Mouse (Mus musculus): ENCODE data around the gene Il9. TPM values are rescaled to one million over a fixed set of nuclear protein-coding genes. Genes with fewer than 3 reads are reported as not detected.

Il9 gene
- polyA plus RNA-seq, 1 experiment from 2014 or later, result not detected

GRCm38 (mm10) chr13:56463750-56464149, 18.3 kb downstream of the Il9 start:
- peaks cover 18% of the 10 kb centered on the region for H3K4me1 ChIP-seq (replicated peaks)
- WGBS, result 82% methylated on average over 6 of the region's 6 CpGs
- H3K9me3 ChIP-seq, result no peaks in the 10 kb centered on the region
- H3K27me3 ChIP-seq (ENCODE audit: insufficient read depth, poor library complexity, severe bottlenecking), result no peaks in the 10 kb centered on the region
- no peaks in the 10 kb centered on the region for H3K36me3 ChIP-seq
- H3K4me3 ChIP-seq, result no peak overlapping the region
- DNase-seq (ENCODE audit: low spot score), result no peak
- no peak overlapping the region for H3K27ac ChIP-seq

- peaks cover 18% of the 10 kb centered on the region for H3K4me1 ChIP-seq (replicated peaks)
- no peak for DNase-seq (ENCODE audit: low spot score)
- no peaks in the 10 kb centered on the region for H3K36me3 ChIP-seq
- H3K27ac ChIP-seq, result no peak overlapping the region
- H3K27me3 ChIP-seq (ENCODE audit: insufficient read depth, poor library complexity, severe bottlenecking), result no peaks in the 10 kb centered on the region
- H3K9me3 ChIP-seq, result no peaks in the 10 kb centered on the region
- 93% methylated on average over 7 of the region's 7 CpGs for WGBS
- H3K4me3 ChIP-seq, result no peak overlapping the region
These were observed 18.8 kb downstream of the Il9 start for GRCm38 (mm10) chr13:56463261-56463660.

- no peaks in the 10 kb centered on the region for H3K27me3 ChIP-seq (ENCODE audit: insufficient read depth, poor library complexity, severe bottlenecking)
- H3K4me3 ChIP-seq, result no peak overlapping the region
- WGBS, result 95% methylated on average over 4 of the region's 4 CpGs
- no peaks in the 10 kb centered on the region for H3K9me3 ChIP-seq
- no peak for DNase-seq (ENCODE audit: low spot score)
- peaks cover 23% of the 10 kb centered on the region for H3K4me1 ChIP-seq (replicated peaks)
- no peak overlapping the region for H3K27ac ChIP-seq
- no peaks in the 10 kb centered on the region for H3K36me3 ChIP-seq
These were observed 19.3 kb downstream of the Il9 start for GRCm38 (mm10) chr13:56462791-56463190.

GRCm38 (mm10) chr13:56461460-56461859, 20.6 kb downstream of the Il9 start:
- Histone ChIP-seq H3K27me3 (ENCODE audit: insufficient read depth, poor library complexity, severe bottlenecking) (no peaks in the 10 kb centered on the region), H3K27ac (no peak overlapping the region), H3K4me3 (no peak overlapping the region), H3K9me3 (no peaks in the 10 kb centered on the region), H3K36me3 (no peaks in the 10 kb centered on the region), H3K4me1 (replicated peaks) (peaks cover 27% of the 10 kb centered on the region)
- 86% methylated on average over 4 of the region's 4 CpGs for WGBS
- DNase-seq (ENCODE audit: low spot score), result no peak

GRCm38 (mm10) chr13:56458001-56458400, 24.0 kb downstream of the Il9 start:
- WGBS, result 58% methylated on average over 9 of the region's 9 CpGs
- DNase-seq (ENCODE audit: low spot score), result no peak
- H3K4me1 ChIP-seq (replicated peaks), result peaks cover 9% of the 10 kb centered on the region
- H3K9me3 ChIP-seq, result no peaks in the 10 kb centered on the region
- no peaks in the 10 kb centered on the region for H3K27me3 ChIP-seq (ENCODE audit: insufficient read depth, poor library complexity, severe bottlenecking)
- no peaks in the 10 kb centered on the region for H3K36me3 ChIP-seq
- no peak overlapping the region for H3K27ac ChIP-seq
- H3K4me3 ChIP-seq, result no peak overlapping the region

- no peak for DNase-seq (ENCODE audit: low spot score)
- Histone ChIP-seq H3K4me1 (replicated peaks) (no peaks in the 10 kb centered on the region), H3K36me3 (no peaks in the 10 kb centered on the region), H3K4me3 (no peak overlapping the region), H3K9me3 (no peaks in the 10 kb centered on the region), H3K27ac (no peak overlapping the region), H3K27me3 (ENCODE audit: insufficient read depth, poor library complexity, severe bottlenecking) (no peaks in the 10 kb centered on the region)
- 89% methylated on average over 8 of the region's 8 CpGs for WGBS
These were observed 32.0 kb downstream of the Il9 start for GRCm38 (mm10) chr13:56450035-56450434.

- Histone ChIP-seq H3K9me3 (no peaks in the 10 kb centered on the region), H3K27me3 (ENCODE audit: insufficient read depth, poor library complexity, severe bottlenecking) (peaks cover 4% of the 10 kb centered on the region), H3K4me3 (no peak overlapping the region), H3K36me3 (no peaks in the 10 kb centered on the region), H3K27ac (no peak overlapping the region), H3K4me1 (replicated peaks) (no peaks in the 10 kb centered on the region)
- 89% methylated on average over 10 of the region's 10 CpGs for WGBS
- DNase-seq (ENCODE audit: low spot score), result no peak
These were observed 32.6 kb downstream of the Il9 start for GRCm38 (mm10) chr13:56449239-56450030.

- no peaks in the 10 kb centered on the region for H3K9me3 ChIP-seq
- no peak overlapping the region for H3K27ac ChIP-seq
- peaks cover 16% of the 10 kb centered on the region for H3K27me3 ChIP-seq (ENCODE audit: insufficient read depth, poor library complexity, severe bottlenecking)
- H3K4me3 ChIP-seq, result no peak overlapping the region
- DNase-seq (ENCODE audit: low spot score), result no peak
- no peaks in the 10 kb centered on the region; the same call in 1 of the 2 replicates for H3K4me1 ChIP-seq (replicated peaks)
- no peaks in the 10 kb centered on the region for H3K36me3 ChIP-seq
- 86% methylated on average over 6 of the region's 6 CpGs for WGBS
These were observed 37.0 kb downstream of the Il9 start for GRCm38 (mm10) chr13:56444996-56445395.

GRCm38 (mm10) chr13:56444112-56444511, 37.9 kb downstream of the Il9 start:
- H3K9me3 ChIP-seq, result no peaks in the 10 kb centered on the region
- DNase-seq (ENCODE audit: low spot score), result no peak
- H3K27ac ChIP-seq, result no peak overlapping the region
- no peaks in the 10 kb centered on the region for H3K36me3 ChIP-seq
- H3K4me1 ChIP-seq (replicated peaks), result no peaks in the 10 kb centered on the region; the same call in 1 of the 2 replicates
- WGBS, result 88% methylated on average over 3 of the region's 3 CpGs
- H3K4me3 ChIP-seq, result no peak overlapping the region
- peaks cover 25% of the 10 kb centered on the region for H3K27me3 ChIP-seq (ENCODE audit: insufficient read depth, poor library complexity, severe bottlenecking)

- H3K36me3 ChIP-seq, result no peaks in the 10 kb centered on the region
- H3K4me3 ChIP-seq, result no peak overlapping the region
- H3K27ac ChIP-seq, result no peak overlapping the region
- H3K9me3 ChIP-seq, result no peaks in the 10 kb centered on the region
- DNase-seq (ENCODE audit: low spot score), result no peak
- 84% methylated on average over 7 of the region's 7 CpGs for WGBS
- H3K27me3 ChIP-seq (ENCODE audit: insufficient read depth, poor library complexity, severe bottlenecking), result peaks cover 32% of the 10 kb centered on the region
- H3K4me1 ChIP-seq (replicated peaks), result peaks cover 5% of the 10 kb centered on the region
These were observed 38.6 kb downstream of the Il9 start for GRCm38 (mm10) chr13:56443411-56443810.

GRCm38 (mm10) chr13:56438211-56439075, 43.6 kb downstream of the Il9 start, which contains the start of gene Slc25a48:
Gene Slc25a48, plus strand, starts transcription at chr13:56438355.
- H3K4me3 ChIP-seq, result peak within 1 kb of the TSS; percentile 44
- no peaks in the 10 kb centered on the region for H3K36me3 ChIP-seq
- peaks cover 72% of the 10 kb centered on the region for H3K27me3 ChIP-seq (ENCODE audit: insufficient read depth, poor library complexity, severe bottlenecking)
- 0 out of 2 replicates have a peak within 1 kb of the TSS, but pooled peaks have one; percentile 2 for H3K27ac ChIP-seq
- DNase-seq (ENCODE audit: low spot score), result peak; percentile 43
- H3K4me1 ChIP-seq (replicated peaks), result peaks cover 28% of the 10 kb centered on the region
- H3K9me3 ChIP-seq, result no peaks in the 10 kb centered on the region
- 4% methylated on average over 51 of the region's 51 CpGs for WGBS

- no peak for DNase-seq (ENCODE audit: low spot score)
- no peaks in the 10 kb centered on the region for H3K9me3 ChIP-seq
- H3K27me3 ChIP-seq (ENCODE audit: insufficient read depth, poor library complexity, severe bottlenecking), result peaks cover 73% of the 10 kb centered on the region
- H3K27ac ChIP-seq, result no peak overlapping the region
- no peaks in the 10 kb centered on the region for H3K36me3 ChIP-seq
- no peak overlapping the region for H3K4me3 ChIP-seq
- 70% methylated on average over 10 of the region's 10 CpGs for WGBS
- H3K4me1 ChIP-seq (replicated peaks), result peaks cover 43% of the 10 kb centered on the region
These were observed 46.3 kb downstream of the Il9 start for GRCm38 (mm10) chr13:56435615-56436287.

All from hindbrain, embryonic 10.5 days (tissue).